Mouse (Mus musculus) liver, adult 2 months (tissue): ENCODE measurements at regions not wholly inside any gene's neighbourhood (a gene's known extent, or its start where the extent isn't known, plus 50 kb on each side); places are given as distances from the start of the nearest gene placed in this dataset.

Source experiments
- CTCF ChIP-seq: fragments of 200-500 bp; IDR thresholded peaks from 2 replicates; pipeline ENCODE4 v1.5.1; 2011; ENCODE audit warnings: low read depth, low read length, control low read depth
- POLR2A ChIP-seq: fragments of 200-500 bp; IDR thresholded peaks from 2 replicates; pipeline ENCODE4 v1.6.1; 2011; ENCODE audit warnings: low read length, control low read depth; ENCODE audit not compliant: insufficient read depth; ENCODE audit errors: extremely low read depth

GRCm38 (mm10) chr6:95058017-95058416 lies 59.0 kb upstream of the Kbtbd8 start:
- TF ChIP-seq POLR2A (no peak), CTCF (peak; percentile 59)
